Mouse (Mus musculus) left cerebral cortex, postnatal 36 days (tissue): ENCODE measurements around the gene Serpine3. TPM values are rescaled to one million over a fixed set of nuclear protein-coding genes. Genes with fewer than 3 reads are reported as not detected.

Source experiments
- DNase-seq, 2 experiments: peaks; one replicate each; pipeline ENCODE4 v3.0.0; 2021 to 2022; ENCODE audit warnings: low spot score in 2 of 2, mixed read lengths in 1 of 2
- intact Hi-C: fragments of 180-260 bp; cut with DNase I; formaldehyde crosslinking; loops from one replicate; pipeline ENCODE4 v1.15.1; 2025
- total RNA-seq, 2 experiments: library from RNA; stranded (reverse); gene quantifications; 2 replicates each; pipeline ENCODE4 v1.2.3; 2021

The Serpine3 gene
- total RNA-seq, 2 experiments from 2014 or later = not detected

DNA sequence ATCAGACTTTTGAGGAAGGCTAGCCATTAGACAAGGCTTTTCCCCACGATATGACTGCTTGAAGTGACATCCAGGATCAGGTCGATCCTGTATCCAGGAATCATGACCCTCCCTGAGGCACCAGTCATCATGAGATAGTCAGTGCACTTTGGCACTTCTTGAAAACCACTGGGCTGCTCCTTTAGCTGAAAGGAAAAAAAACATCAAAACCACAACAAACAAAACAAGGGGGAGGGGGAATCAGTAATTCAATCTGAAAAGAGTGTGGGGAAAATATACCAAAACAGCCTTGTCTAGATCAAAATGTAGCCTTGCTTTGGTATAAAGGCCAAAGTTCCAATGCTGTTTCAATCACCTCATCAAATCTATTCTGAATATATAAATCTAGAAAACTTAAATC is 70.2 kb downstream of the Serpine3 start:
- intact Hi-C loops = no loop called here
- DNase-seq = no peak

DNA sequence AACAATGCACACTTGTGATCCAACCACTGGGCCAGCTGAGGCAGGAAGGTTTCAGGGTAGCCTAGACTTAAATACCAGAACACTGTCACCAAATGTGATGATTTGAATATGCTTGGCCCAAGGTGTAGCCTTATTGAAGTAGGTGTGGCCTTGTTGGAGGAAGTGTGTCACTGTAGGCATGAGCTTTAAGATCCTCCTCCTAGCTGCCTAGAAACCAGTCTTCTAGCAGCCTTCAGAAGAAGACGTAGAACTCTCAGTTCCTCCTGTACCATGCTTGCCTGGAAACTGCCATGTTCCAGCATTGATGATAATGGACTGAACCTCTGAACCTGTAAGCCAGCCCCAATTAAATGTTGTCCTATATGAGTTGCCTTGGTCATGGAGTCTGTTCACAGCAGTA is 72.2 kb downstream of the Serpine3 start:
- DNase-seq = no peak
- intact Hi-C loops = no loop called here

Other genes starting within 250 kb of the Serpine3 start
- gene Gucy1b2, start 207.4 kb upstream of the Serpine3 start, total RNA-seq = under 1 TPM; 0.32 to 0.41 TPM
- gene Fam124a, start 107.9 kb upstream of the Serpine3 start, total RNA-seq = 10 to 100 TPM; 20.0 to 23.9 TPM
- gene Gm4131, start 96.7 kb upstream of the Serpine3 start, total RNA-seq = not detected
- gene Ints6, start 97.5 kb downstream of the Serpine3 start, total RNA-seq = 10 to 100 TPM; 36.7 to 38.0 TPM
- gene Wdfy2, start 174.0 kb downstream of the Serpine3 start, total RNA-seq = 10 to 100 TPM; 10.5 to 12.8 TPM